Mouse (Mus musculus): ENCODE measurements around the gene Arhgap31. TPM values are rescaled to one million over a fixed set of nuclear protein-coding genes. Genes with fewer than 3 reads are reported as not detected.

Arhgap31 gene
- total and polyA plus RNA-seq, 3 experiments, result 0.01 to 0.04 TPM; not detected in 1

DNA sequence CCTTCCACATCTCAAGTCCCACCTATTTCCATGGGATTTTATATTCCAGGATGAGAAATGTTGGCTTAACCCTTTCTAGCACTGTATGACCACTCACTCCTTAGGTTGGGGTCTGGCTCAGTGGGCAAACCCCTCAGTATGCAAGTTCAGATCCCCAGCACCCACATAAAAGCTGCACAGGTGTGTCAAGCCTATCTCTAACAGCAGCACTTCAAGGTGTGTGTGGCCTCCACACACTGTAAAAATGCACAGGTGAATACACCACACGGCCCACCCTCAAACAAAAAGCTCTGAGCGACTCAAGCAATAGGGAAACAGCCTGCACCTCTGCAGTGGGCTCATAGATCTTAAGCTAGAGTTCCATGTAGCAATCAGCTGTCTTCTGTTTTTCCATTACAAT is 117.0 kb downstream of the Arhgap31 start:
- TF ChIP-seq GABPA (IDR thresholded peaks at IDR 0.05; ENCODE audit: low read depth, low read length) (no peak), JUND (IDR thresholded peaks at IDR 0.05; ENCODE audit: low read depth, low read length) (no peak), UBTF (IDR thresholded peaks at IDR 0.05; ENCODE audit: borderline replicate concordance, insufficient read depth, low read depth, low read length) (no peak), SIN3A (IDR thresholded peaks at IDR 0.05; ENCODE audit: low read length) (no peak), NRF1 (IDR thresholded peaks at IDR 0.05; ENCODE audit: insufficient read depth, low read depth, low read length, poor library complexity, severe bottlenecking) (no peak), EP300 (IDR thresholded peaks at IDR 0.05; ENCODE audit: low read depth in 1 of 2, low read length in 2 of 2) (no peak), BHLHE40 (IDR thresholded peaks at IDR 0.05; ENCODE audit: borderline replicate concordance, low read depth, low read length) (no peak), ZMIZ1 (IDR thresholded peaks at IDR 0.05; ENCODE audit: low read depth, low read length) (no peak), USF2 (IDR thresholded peaks at IDR 0.05; ENCODE audit: borderline replicate concordance in 1 of 2, insufficient read depth in 1 of 2, low read depth in 1 of 2, low read length in 2 of 2) (no peak)
- no peaks in the 10 kb centered on the region for H3K4me1 ChIP-seq (ENCODE audit: control insufficient read depth in 1 of 2, insufficient read depth in 2 of 2, low read length in 2 of 2)
- no peak overlapping the region for H3K27ac ChIP-seq (ENCODE audit: control insufficient read depth, low read depth, low read length)
- H3K9me3 ChIP-seq (replicated peaks; ENCODE audit: insufficient read depth, low read length), result no peaks in the 10 kb centered on the region
- H3K36me3 ChIP-seq (ENCODE audit: control insufficient read depth in 1 of 2, insufficient read depth in 2 of 2, low read length in 2 of 2), result peaks cover 0 to 3% of the 10 kb centered on the region in 2 experiments; a peak in 1 of 4 replicates
- no peaks in the 10 kb centered on the region; a peak in 1 of 4 replicates for H3K27me3 ChIP-seq (ENCODE audit: control insufficient read depth in 1 of 2, insufficient read depth in 2 of 2, low read length in 2 of 2)
- H3K9ac ChIP-seq (ENCODE audit: control insufficient read depth, low read depth, low read length, poor library complexity, severe bottlenecking), result no peak overlapping the region
- DNase-seq (ENCODE audit: low read depth, low spot score), result no peak
- no peak overlapping the region for H3K4me3 ChIP-seq (ENCODE audit: control insufficient read depth in 1 of 2, insufficient read depth in 1 of 2, low read depth in 2 of 2, low read length in 2 of 2)
- H3K79me2 ChIP-seq (ENCODE audit: control insufficient read depth, insufficient read depth, low read length, poor library complexity), result no peaks in the 10 kb centered on the region

DNA sequence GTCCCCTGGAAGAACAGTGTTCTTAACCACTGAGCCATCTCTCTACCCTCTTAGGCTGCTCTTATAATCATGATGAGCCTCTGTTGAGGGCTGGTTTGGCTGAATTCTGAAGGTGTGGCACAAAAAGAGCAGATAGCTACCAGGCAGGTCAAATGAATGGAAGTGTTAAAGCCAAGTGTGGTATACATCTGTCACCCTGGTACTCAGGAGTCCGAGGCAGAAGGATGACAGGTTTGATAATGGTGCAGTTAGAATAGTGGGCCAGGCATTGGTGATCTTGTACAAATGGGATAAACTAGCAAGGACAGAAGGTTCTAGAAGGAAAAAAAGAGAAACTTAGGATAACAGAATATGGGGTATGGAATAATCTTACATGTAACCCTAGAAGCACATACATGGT is 118.6 kb downstream of the Arhgap31 start:
- Histone ChIP-seq H3K9ac (ENCODE audit: control insufficient read depth, low read depth, low read length, poor library complexity, severe bottlenecking) (no peak overlapping the region), H3K4me3 (ENCODE audit: control insufficient read depth in 1 of 2, insufficient read depth in 1 of 2, low read depth in 2 of 2, low read length in 2 of 2) (no peak overlapping the region), H3K9me3 (replicated peaks; ENCODE audit: insufficient read depth, low read length) (no peaks in the 10 kb centered on the region), H3K4me1 (ENCODE audit: control insufficient read depth in 1 of 2, insufficient read depth in 2 of 2, low read length in 2 of 2) (no peaks in the 10 kb centered on the region), H3K27ac (ENCODE audit: control insufficient read depth, low read depth, low read length) (no peak overlapping the region), H3K36me3 (ENCODE audit: control insufficient read depth in 1 of 2, insufficient read depth in 2 of 2, low read length in 2 of 2) (peaks cover 0 to 7% of the 10 kb centered on the region in 2 experiments; a peak in 2 of 4 replicates), H3K79me2 (ENCODE audit: control insufficient read depth, insufficient read depth, low read length, poor library complexity) (no peaks in the 10 kb centered on the region), H3K27me3 (ENCODE audit: control insufficient read depth in 1 of 2, insufficient read depth in 2 of 2, low read length in 2 of 2) (no peaks in the 10 kb centered on the region)
- no peak for DNase-seq (ENCODE audit: low read depth, low spot score)
- no peak for TF ChIP-seq MXI1 (IDR thresholded peaks at IDR 0.05; ENCODE audit: low read depth, low read length)
- no peak for TF ChIP-seq POLR2A (IDR thresholded peaks at IDR 0.05; ENCODE audit: control insufficient read depth in 1 of 2, insufficient read depth in 1 of 2, low read depth in 1 of 2, low read length in 2 of 2, poor library complexity in 1 of 2)
- no peak for TF ChIP-seq MEF2A (IDR thresholded peaks at IDR 0.05; ENCODE audit: extremely low read depth, insufficient replicate concordance, low read depth, low read length, poor library complexity, severe bottlenecking)
- no peak for TF ChIP-seq GABPA (IDR thresholded peaks at IDR 0.05; ENCODE audit: low read depth, low read length)
- TF ChIP-seq NELFE (IDR thresholded peaks at IDR 0.05; ENCODE audit: low read depth, low read length), result no peak
- no peak for TF ChIP-seq MYB (IDR thresholded peaks at IDR 0.05; ENCODE audit: low read depth, low read length)
- TF ChIP-seq ELF1 (IDR thresholded peaks at IDR 0.05; ENCODE audit: low read depth, low read length), result no peak
- TF ChIP-seq SIN3A (IDR thresholded peaks at IDR 0.05; ENCODE audit: low read length), result no peak
- TF ChIP-seq CTCF (IDR thresholded peaks at IDR 0.05 in 2 of 3, conservative IDR thresholded peaks at IDR 0.05 in 1 of 3; ENCODE audit: control insufficient read depth in 1 of 3, insufficient read depth in 1 of 3, low read depth in 2 of 3, low read length in 3 of 3, poor library complexity in 1 of 3, severe bottlenecking in 1 of 3), result no peak
- TF ChIP-seq MAZ (IDR thresholded peaks at IDR 0.05; ENCODE audit: low read depth, low read length), result no peak
- no peak for TF ChIP-seq POLR2AphosphoS2 (IDR thresholded peaks at IDR 0.05; ENCODE audit: low read length)
- no peak for TF ChIP-seq JUND (IDR thresholded peaks at IDR 0.05; ENCODE audit: low read depth, low read length)
- no peak for TF ChIP-seq NRF1 (IDR thresholded peaks at IDR 0.05; ENCODE audit: insufficient read depth, low read depth, low read length, poor library complexity, severe bottlenecking)
- no peak for TF ChIP-seq MAX (IDR thresholded peaks at IDR 0.05; ENCODE audit: low read length)
- no peak for TF ChIP-seq SMC3 (IDR thresholded peaks at IDR 0.05; ENCODE audit: low read depth, low read length)
- TF ChIP-seq USF2 (IDR thresholded peaks at IDR 0.05; ENCODE audit: borderline replicate concordance in 1 of 2, insufficient read depth in 1 of 2, low read depth in 1 of 2, low read length in 2 of 2), result no peak
- TF ChIP-seq RCOR1 (IDR thresholded peaks at IDR 0.05; ENCODE audit: low read depth, low read length), result no peak
